Mouse (Mus musculus) lung, adult 2 months (tissue): ENCODE results near the gene Nrxn3.

Experiments used
- CTCF ChIP-seq: fragments of 200-500 bp; IDR thresholded peaks from 2 replicates; pipeline ENCODE4 v1.5.1; 2011; ENCODE audit warnings: mild to moderate bottlenecking, low read length, control low read depth; ENCODE audit not compliant: insufficient read depth
- POLR2A ChIP-seq: fragments of 200-500 bp; IDR thresholded peaks from 2 replicates; pipeline ENCODE4 v1.6.1; 2011; ENCODE audit warnings: low read depth, mild to moderate bottlenecking, control low read depth, low read length, borderline replicate concordance; ENCODE audit errors: extremely low read depth

DNA sequence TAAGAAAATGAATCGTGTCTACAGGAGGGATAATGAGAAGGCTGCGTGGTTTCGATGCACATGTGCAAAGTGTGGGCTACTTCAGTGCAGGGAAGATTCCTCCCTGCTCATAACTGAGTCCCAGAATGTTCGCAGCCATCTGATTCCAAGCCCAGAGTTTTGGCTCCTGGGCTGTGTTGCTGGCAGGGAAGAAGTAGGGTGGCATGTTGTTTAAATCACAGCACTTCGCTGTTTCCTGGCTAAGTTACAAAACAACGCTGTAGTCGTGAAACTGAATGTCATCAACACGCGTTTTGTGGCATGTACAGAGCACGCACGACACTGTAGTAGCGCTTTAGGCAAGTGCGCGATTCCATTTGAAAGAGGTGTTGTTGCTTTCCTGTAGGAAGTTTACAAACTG lies 999.8 kb downstream of the Nrxn3 start:
- TF ChIP-seq CTCF (no peak), POLR2A (no peak)
